Mouse (Mus musculus): ENCODE results near the gene Gm20604.

- TF ChIP-seq GATA1 (IDR thresholded peaks at IDR 0.05; ENCODE audit: borderline replicate concordance, low read length) (no peak), CTCF (IDR thresholded peaks at IDR 0.05; ENCODE audit: low read depth, low read length) (no peak)
Measured at GRCm38 (mm10) chr12:102799528-102799927, 41.1 kb upstream of the Gm20604 start.

All from G1E (cell line).